Mouse (Mus musculus) ES-Bruce4 (cell line): ENCODE results near the gene Slc39a11. TPM values are rescaled to one million over a fixed set of nuclear protein-coding genes. Genes with fewer than 3 reads are reported as not detected.

Experiments
- H3K27ac ChIP-seq: 2 replicates; pipeline ENCODE4 v1.5.1; 2012; ENCODE audit warnings: low read length, inconsistent platforms; ENCODE audit not compliant: insufficient read depth
- H3K27me3 ChIP-seq: 2 replicates; pipeline ENCODE4 v1.6.1; 2012; ENCODE audit warnings: mild to moderate bottlenecking, low read length, inconsistent platforms; ENCODE audit not compliant: control insufficient read depth, poor library complexity, insufficient read depth, severe bottlenecking
- H3K36me3 ChIP-seq: 2 replicates; pipeline ENCODE4 v1.6.1; 2012; ENCODE audit warnings: inconsistent platforms, mild to moderate bottlenecking, low read length, moderate library complexity; ENCODE audit not compliant: control insufficient read depth, poor library complexity, insufficient read depth, severe bottlenecking
- H3K4me1 ChIP-seq: one replicate; pipeline ENCODE4 v1.8.1; 2011; ENCODE audit warnings: low read length; ENCODE audit not compliant: control insufficient read depth, insufficient read depth
- H3K4me3 ChIP-seq: 2 replicates; pipeline ENCODE4 v1.5.1; 2011; ENCODE audit warnings: low read depth, mild to moderate bottlenecking, low read length
- H3K9ac ChIP-seq: 2 replicates; pipeline ENCODE4 v1.6.1; 2012; ENCODE audit warnings: low read depth, mild to moderate bottlenecking, inconsistent platforms; ENCODE audit not compliant: poor library complexity, severe bottlenecking
- H3K9me3 ChIP-seq: replicated peaks from 2 replicates; pipeline ENCODE4 v1.6.1; 2012; ENCODE audit warnings: mild to moderate bottlenecking, low read length, inconsistent platforms; ENCODE audit not compliant: control insufficient read depth, poor library complexity, insufficient read depth, severe bottlenecking
- CTCF ChIP-seq: IDR thresholded peaks from one replicate; pipeline ENCODE4 v1.8.1; 2011; ENCODE audit warnings: low read depth, low read length
- EP300 ChIP-seq: IDR thresholded peaks from 2 replicates; pipeline ENCODE4 v1.6.1; 2011; ENCODE audit warnings: low read depth, low read length; ENCODE audit not compliant: insufficient read depth
- POLR2A ChIP-seq: IDR thresholded peaks from one replicate; pipeline ENCODE4 v1.8.1; 2011; ENCODE audit warnings: low read length; ENCODE audit not compliant: insufficient read depth
- polyA plus RNA-seq: library from polyadenylated mRNA; stranded (reverse); fragments of >200 nt; gene quantifications from 2 replicates; pipeline ENCODE4 v1.2.4, GENCODE M21; 2011; ENCODE audit warnings: low read depth; ENCODE audit not compliant: missing spikeins, insufficient read depth, insufficient read length

Gene Slc39a11
- polyA plus RNA-seq, 1 experiment = 7.4 TPM

GRCm38 (mm10) chr11:113271857-113272256, 378.0 kb downstream of the Slc39a11 start:
- TF ChIP-seq EP300 (no peak), CTCF (no peak), POLR2A (no peak)
- H3K27ac ChIP-seq = no peak overlapping the region
- H3K36me3 ChIP-seq = no peaks in the 10 kb centered on the region

GRCm38 (mm10) chr11:113268831-113269319, 381.0 kb downstream of the Slc39a11 start:
- Histone ChIP-seq H3K27me3 (no peaks in the 10 kb centered on the region), H3K27ac (no peak overlapping the region), H3K9me3 (no peaks in the 10 kb centered on the region), H3K4me3 (no peak overlapping the region), H3K36me3 (no peaks in the 10 kb centered on the region), H3K4me1 (no peaks in the 10 kb centered on the region), H3K9ac (no peak overlapping the region)
- TF ChIP-seq EP300 (no peak), POLR2A (no peak), CTCF (no peak)

More at GRCm38 (mm10) chr11:113271857-113272256, 378.0 kb downstream of the Slc39a11 start:
- Histone ChIP-seq H3K9me3 (no peaks in the 10 kb centered on the region), H3K9ac (no peak overlapping the region), H3K4me1 (no peaks in the 10 kb centered on the region), H3K4me3 (no peak overlapping the region), H3K27me3 (no peaks in the 10 kb centered on the region)

DNA sequence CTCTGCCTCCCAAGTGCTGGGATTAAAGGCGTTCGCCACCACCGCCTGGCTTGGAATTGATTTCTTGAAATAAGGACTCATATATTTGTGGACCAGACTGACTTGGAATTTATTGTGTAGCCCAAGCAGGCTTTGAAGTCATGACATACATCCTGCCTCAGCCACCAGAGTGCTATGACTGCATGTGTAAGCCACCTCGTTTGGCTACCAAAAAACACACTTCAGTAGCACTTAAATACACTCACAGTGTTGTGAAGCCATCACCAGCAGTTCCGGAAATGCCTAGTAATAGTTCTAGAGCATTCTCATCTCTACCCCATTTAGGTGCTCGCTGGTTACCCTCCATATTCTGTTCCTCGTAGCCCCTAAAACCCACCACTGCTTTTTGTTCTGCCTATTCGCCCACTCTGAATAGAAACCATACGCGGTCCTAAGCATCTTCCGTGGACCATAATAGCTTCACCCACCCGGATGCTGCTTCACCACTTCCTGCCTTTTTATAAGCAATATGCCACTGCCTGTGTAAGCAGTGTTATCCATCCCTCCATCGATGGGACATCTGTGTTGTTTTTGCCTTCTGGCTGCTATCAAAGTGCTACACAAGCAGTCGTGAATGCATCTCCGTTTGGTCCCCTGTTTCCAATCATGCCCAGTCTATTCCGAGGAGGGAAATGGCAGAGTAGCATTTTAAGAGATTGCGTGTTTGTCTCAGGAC, 382.2 kb downstream of the Slc39a11 start:
- no peaks in the 10 kb centered on the region for H3K36me3 ChIP-seq
- no peak overlapping the region for H3K27ac ChIP-seq
- H3K9me3 ChIP-seq = no peaks in the 10 kb centered on the region
- no peak overlapping the region for H3K9ac ChIP-seq
- H3K27me3 ChIP-seq = no peaks in the 10 kb centered on the region
- H3K4me3 ChIP-seq = no peak overlapping the region
- TF ChIP-seq CTCF = no peak
- no peak for TF ChIP-seq POLR2A
- no peak for TF ChIP-seq EP300
- no peaks in the 10 kb centered on the region for H3K4me1 ChIP-seq

DNA sequence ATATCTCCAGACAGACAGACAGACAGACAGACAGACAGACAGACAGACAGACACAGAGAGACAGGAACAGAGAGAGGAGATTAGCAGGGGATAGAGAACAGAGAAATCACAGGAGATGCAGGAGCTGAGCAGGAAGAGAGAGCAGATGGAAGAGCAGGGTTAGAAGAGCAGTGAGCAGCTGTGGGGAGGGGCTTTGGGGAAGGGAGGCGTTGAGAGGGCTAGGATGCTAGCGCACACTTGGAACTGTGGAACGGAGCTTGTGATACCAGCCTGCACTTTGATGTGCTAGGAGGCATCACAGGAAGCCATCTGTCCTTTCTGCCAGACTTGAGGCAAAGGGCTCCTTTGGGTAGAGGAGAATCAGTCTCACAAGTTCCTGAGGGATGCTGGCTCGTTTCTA, 383.2 kb downstream of the Slc39a11 start:
- no peaks in the 10 kb centered on the region for H3K27me3 ChIP-seq
- TF ChIP-seq POLR2A = no peak
- no peaks in the 10 kb centered on the region for H3K9me3 ChIP-seq
- H3K9ac ChIP-seq = no peak overlapping the region
- no peaks in the 10 kb centered on the region for H3K4me1 ChIP-seq
- H3K27ac ChIP-seq = no peak overlapping the region
- H3K36me3 ChIP-seq = no peaks in the 10 kb centered on the region
- H3K4me3 ChIP-seq = no peak overlapping the region

GRCm38 (mm10) chr11:113265567-113265966, 384.3 kb downstream of the Slc39a11 start:
- Histone ChIP-seq H3K4me1 (no peaks in the 10 kb centered on the region), H3K36me3 (no peaks in the 10 kb centered on the region), H3K9ac (no peak overlapping the region), H3K27me3 (no peaks in the 10 kb centered on the region), H3K27ac (no peak overlapping the region), H3K4me3 (no peak overlapping the region), H3K9me3 (no peaks in the 10 kb centered on the region)
- TF ChIP-seq CTCF (no peak), EP300 (no peak), POLR2A (no peak)

DNA sequence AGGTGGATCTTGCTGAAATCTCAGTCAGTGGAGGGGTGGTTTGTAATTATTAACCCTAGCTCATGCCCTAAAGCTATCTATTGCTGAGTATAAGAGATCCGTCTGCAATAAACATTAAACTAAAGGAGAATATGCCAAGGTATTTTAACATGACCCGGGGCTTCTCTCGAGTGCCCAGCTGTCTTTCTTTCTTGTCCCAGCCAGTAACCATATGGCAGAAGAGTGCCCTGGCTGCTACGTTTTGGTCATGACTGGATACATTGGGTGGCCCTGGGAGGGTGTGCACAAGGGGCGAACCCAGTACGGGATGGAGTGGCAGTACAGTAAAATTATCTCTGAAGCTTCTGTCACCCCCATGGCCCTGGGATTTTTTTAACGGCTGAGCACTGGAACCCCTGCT, 385.9 kb downstream of the Slc39a11 start:
- TF ChIP-seq CTCF (no peak), POLR2A (no peak), EP300 (no peak)
- Histone ChIP-seq H3K9ac (no peak overlapping the region), H3K27ac (no peak overlapping the region), H3K4me1 (no peaks in the 10 kb centered on the region), H3K4me3 (no peak overlapping the region), H3K9me3 (no peaks in the 10 kb centered on the region), H3K36me3 (no peaks in the 10 kb centered on the region), H3K27me3 (no peaks in the 10 kb centered on the region)
